1 mouse cellular context compared by ENCODE assay signal in the genomic region with DNA sequence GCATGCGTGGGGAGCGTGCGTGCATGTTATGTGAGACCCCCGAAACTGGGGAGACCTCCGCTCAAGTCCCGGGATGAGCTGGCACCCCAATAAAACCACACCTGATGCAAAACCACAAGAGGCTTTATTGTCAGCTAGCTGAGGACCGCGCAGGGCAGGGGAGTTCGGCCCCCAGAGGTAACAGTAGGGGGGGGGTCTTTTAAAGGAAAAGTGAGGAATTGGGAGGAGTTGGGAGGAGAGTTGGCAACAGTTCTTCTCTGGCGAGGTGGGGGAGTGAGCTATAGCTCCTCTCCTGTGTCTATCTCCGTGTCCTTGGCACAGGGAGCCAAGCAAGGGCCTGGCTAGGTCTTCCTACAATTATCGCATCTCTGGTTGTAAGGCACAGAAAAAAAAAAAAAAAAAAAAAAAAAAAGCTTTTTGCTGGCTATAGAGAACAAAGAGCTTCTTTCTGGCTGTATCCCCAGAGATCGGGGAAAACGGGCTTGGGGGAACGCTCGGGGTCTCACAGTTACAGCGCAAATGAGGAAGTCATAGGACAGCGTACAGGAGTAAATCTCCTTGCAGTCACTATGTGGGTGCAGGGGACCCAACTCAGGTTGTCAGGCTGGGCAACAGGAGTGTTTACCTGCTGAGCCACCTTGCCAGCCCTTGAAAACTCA.
TF ChIP-seq lines count a peak whose summit lies in the region.

No protein-coding gene starts in this region.

TF ChIP-seq in myocyte, 11 proteins besides CTCF, POLR2A, EP300 and RAD21 (continued from another document):
- TF ChIP-seq E2F4 (IDR thresholded peaks at IDR 0.05; ENCODE audit: insufficient read depth) (no peak), CEBPB (IDR thresholded peaks at IDR 0.05; ENCODE audit: insufficient read depth, poor library complexity, severe bottlenecking) (no peak), MAX (IDR thresholded peaks at IDR 0.05; ENCODE audit: low read depth) (no peak)
